Mouse (Mus musculus): ENCODE measurements around the gene Cpeb4. TPM values are rescaled to one million over a fixed set of nuclear protein-coding genes. Genes with fewer than 3 reads are reported as not detected.

Cpeb4 gene
- polyA plus RNA-seq, 1 experiment = 1.5 TPM

GRCm38 (mm10) chr11:31930051-31930450 is 58.0 kb downstream of the Cpeb4 start:
- H3K27me3 ChIP-seq (ENCODE audit: control insufficient read depth, insufficient read depth, insufficient read length) = no peaks in the 10 kb centered on the region
- peaks cover 11% of the 10 kb centered on the region for H3K36me3 ChIP-seq (ENCODE audit: control insufficient read depth, insufficient read depth)
- no peak overlapping the region for H3K4me3 ChIP-seq (ENCODE audit: insufficient read depth, poor library complexity, severe bottlenecking)
- no peak overlapping the region for H3ac ChIP-seq (ENCODE audit: control insufficient read depth, insufficient read length, low read depth)
- TF ChIP-seq CTCF (IDR thresholded peaks at IDR 0.05; ENCODE audit: control insufficient read depth, insufficient read depth, insufficient read length) = no peak
- no peak for TF ChIP-seq CEBPB (IDR thresholded peaks at IDR 0.05; ENCODE audit: low read depth)
- TF ChIP-seq MYOD1 (IDR thresholded peaks at IDR 0.05; ENCODE audit: control insufficient read depth, insufficient read length, low read depth) = no peak
- no peak for TF ChIP-seq MYOG (IDR thresholded peaks at IDR 0.05; ENCODE audit: control insufficient read depth, extremely low read depth, insufficient read length)
- no peak for TF ChIP-seq MAX (IDR thresholded peaks at IDR 0.05)
- TF ChIP-seq USF1 (IDR thresholded peaks at IDR 0.05; ENCODE audit: low read depth) = no peak
- TF ChIP-seq FOSL1 (IDR thresholded peaks at IDR 0.05; ENCODE audit: insufficient read depth, low read length, poor library complexity, severe bottlenecking) = no peak
- H3K79me3 ChIP-seq (ENCODE audit: low read depth) = no peaks in the 10 kb centered on the region
- no peaks in the 10 kb centered on the region for H3K79me2 ChIP-seq (ENCODE audit: control insufficient read depth, insufficient read depth)

DNA sequence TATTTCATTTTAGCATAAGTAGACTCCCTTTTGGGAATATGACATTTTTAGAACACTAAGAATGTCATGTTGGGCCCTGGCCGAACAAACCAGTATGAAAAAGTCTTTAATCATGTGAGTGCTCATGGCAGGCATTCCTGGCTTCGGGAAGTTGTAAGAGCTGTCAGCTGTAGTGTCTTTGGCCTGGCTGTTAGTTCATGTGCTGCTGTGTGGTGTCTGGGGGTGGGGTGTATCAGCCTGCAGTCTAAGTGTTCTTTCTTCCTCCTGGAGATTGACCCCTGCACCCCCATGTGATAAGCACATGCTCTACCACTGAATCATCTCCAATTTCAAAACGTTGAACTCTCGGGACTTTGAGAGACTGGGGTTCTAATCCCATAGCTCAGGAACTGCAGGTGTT is 63.6 kb downstream of the Cpeb4 start:
- Histone ChIP-seq H3ac (ENCODE audit: control insufficient read depth, insufficient read length, low read depth) (no peak overlapping the region), H3K79me3 (ENCODE audit: low read depth) (no peaks in the 10 kb centered on the region), H3K27me3 (ENCODE audit: control insufficient read depth, insufficient read depth, insufficient read length) (no peaks in the 10 kb centered on the region), H3K36me3 (ENCODE audit: control insufficient read depth, insufficient read depth) (peaks cover 8% of the 10 kb centered on the region), H3K4me3 (ENCODE audit: insufficient read depth, poor library complexity, severe bottlenecking) (no peak overlapping the region), H3K79me2 (ENCODE audit: control insufficient read depth, insufficient read depth) (no peaks in the 10 kb centered on the region)
- TF ChIP-seq MYOG (IDR thresholded peaks at IDR 0.05; ENCODE audit: control insufficient read depth, extremely low read depth, insufficient read length) (no peak), USF1 (IDR thresholded peaks at IDR 0.05; ENCODE audit: low read depth) (no peak), FOSL1 (IDR thresholded peaks at IDR 0.05; ENCODE audit: insufficient read depth, low read length, poor library complexity, severe bottlenecking) (no peak), CTCF (IDR thresholded peaks at IDR 0.05; ENCODE audit: control insufficient read depth, insufficient read depth, insufficient read length) (no peak), CEBPB (IDR thresholded peaks at IDR 0.05; ENCODE audit: low read depth) (no peak), MYOD1 (IDR thresholded peaks at IDR 0.05; ENCODE audit: control insufficient read depth, insufficient read length, low read depth) (no peak)

DNA sequence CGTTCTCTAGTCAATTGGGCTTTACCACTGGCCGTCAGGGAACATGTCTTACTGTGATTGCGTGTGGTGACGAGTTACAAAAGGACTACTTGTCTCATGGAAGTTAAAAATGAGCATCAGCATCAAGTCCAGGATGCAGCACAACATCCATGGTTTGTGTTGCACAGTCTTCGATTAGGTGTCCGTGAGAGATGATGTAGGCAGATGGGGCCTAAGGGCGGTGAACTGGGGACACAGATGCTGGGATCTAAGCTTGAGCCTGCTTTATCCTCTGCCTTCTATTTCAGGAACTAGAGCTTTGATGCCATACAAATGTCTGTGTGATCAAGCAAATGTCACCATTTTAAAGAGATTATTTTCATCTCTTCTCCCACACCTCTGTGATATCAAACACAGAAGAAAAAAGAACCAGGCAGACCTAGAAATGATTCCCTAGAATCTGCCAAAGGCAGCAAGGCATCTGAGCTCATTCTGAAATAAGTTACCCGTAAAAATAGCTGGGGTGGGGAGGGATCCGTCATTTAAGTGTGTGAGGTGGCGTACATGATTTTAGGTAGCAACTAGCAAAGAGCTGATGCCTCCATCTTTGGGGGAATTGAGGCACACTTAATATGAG is 65.0 kb downstream of the Cpeb4 start:
- Histone ChIP-seq H3ac (ENCODE audit: control insufficient read depth, insufficient read length, low read depth) (no peak overlapping the region), H3K36me3 (ENCODE audit: control insufficient read depth, insufficient read depth) (no peaks in the 10 kb centered on the region), H3K4me3 (ENCODE audit: insufficient read depth, poor library complexity, severe bottlenecking) (no peak overlapping the region), H3K27me3 (ENCODE audit: control insufficient read depth, insufficient read depth, insufficient read length) (no peaks in the 10 kb centered on the region), H3K79me2 (ENCODE audit: control insufficient read depth, insufficient read depth) (no peaks in the 10 kb centered on the region), H3K79me3 (ENCODE audit: low read depth) (no peaks in the 10 kb centered on the region)
- no peak for TF ChIP-seq MYOG (IDR thresholded peaks at IDR 0.05; ENCODE audit: control insufficient read depth, extremely low read depth, insufficient read length)
- TF ChIP-seq MAX (IDR thresholded peaks at IDR 0.05) = no peak
- TF ChIP-seq CEBPB (IDR thresholded peaks at IDR 0.05; ENCODE audit: low read depth) = no peak
- TF ChIP-seq FOSL1 (IDR thresholded peaks at IDR 0.05; ENCODE audit: insufficient read depth, low read length, poor library complexity, severe bottlenecking) = no peak
- no peak for TF ChIP-seq USF1 (IDR thresholded peaks at IDR 0.05; ENCODE audit: low read depth)
- no peak for TF ChIP-seq CTCF (IDR thresholded peaks at IDR 0.05; ENCODE audit: control insufficient read depth, insufficient read depth, insufficient read length)
- TF ChIP-seq MYOD1 (IDR thresholded peaks at IDR 0.05; ENCODE audit: control insufficient read depth, insufficient read length, low read depth) = no peak

DNA sequence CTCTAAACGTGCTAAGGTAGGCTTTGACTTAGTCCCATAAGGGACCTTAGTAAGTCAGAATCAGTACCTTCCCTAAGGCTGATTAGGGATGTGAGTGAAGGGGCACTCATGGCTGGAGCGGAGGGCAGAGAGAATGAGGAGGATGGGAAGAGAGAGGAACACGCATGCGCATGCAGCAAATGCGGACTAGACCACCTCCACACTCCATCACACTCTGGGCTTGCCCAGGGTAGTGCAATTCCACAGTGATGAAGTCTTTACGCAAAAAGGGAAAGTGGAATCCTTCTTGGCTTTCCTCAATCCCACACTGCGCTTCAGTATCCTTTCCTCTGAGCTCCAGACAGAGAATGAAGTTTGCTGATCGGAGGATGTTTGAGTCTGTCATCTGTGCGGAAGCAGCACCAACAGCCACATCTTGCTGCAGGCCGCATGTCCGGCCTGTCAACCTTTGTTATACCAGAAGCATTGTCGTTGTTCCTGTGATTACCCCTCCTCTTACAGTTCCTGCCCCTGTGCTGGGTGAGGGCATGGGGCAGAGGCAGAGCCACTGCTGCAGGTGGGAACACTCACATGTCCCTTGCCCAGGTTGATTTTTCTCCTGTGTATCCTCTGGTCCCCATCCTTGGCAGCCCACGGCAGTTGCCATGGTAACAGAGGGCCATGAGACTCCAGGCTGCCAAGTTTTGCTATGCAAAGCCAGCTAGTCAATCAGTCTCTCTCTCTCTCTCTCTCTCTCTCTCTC is 69.1 kb downstream of the Cpeb4 start:
- H3K4me3 ChIP-seq (ENCODE audit: insufficient read depth, poor library complexity, severe bottlenecking) = no peak overlapping the region
- H3K79me2 ChIP-seq (ENCODE audit: control insufficient read depth, insufficient read depth) = no peaks in the 10 kb centered on the region
- TF ChIP-seq USF1 (IDR thresholded peaks at IDR 0.05; ENCODE audit: low read depth) = no peak
- no peak for TF ChIP-seq FOSL1 (IDR thresholded peaks at IDR 0.05; ENCODE audit: insufficient read depth, low read length, poor library complexity, severe bottlenecking)
- TF ChIP-seq CTCF (IDR thresholded peaks at IDR 0.05; ENCODE audit: control insufficient read depth, insufficient read depth, insufficient read length) = no peak
- no peak for TF ChIP-seq MAX (IDR thresholded peaks at IDR 0.05)
- no peak for TF ChIP-seq MYOD1 (IDR thresholded peaks at IDR 0.05; ENCODE audit: control insufficient read depth, insufficient read length, low read depth)
- no peak for TF ChIP-seq CEBPB (IDR thresholded peaks at IDR 0.05; ENCODE audit: low read depth)
- no peak for TF ChIP-seq MYOG (IDR thresholded peaks at IDR 0.05; ENCODE audit: control insufficient read depth, extremely low read depth, insufficient read length)
- H3ac ChIP-seq (ENCODE audit: control insufficient read depth, insufficient read length, low read depth) = no peak overlapping the region
- no peaks in the 10 kb centered on the region for H3K27me3 ChIP-seq (ENCODE audit: control insufficient read depth, insufficient read depth, insufficient read length)
- H3K36me3 ChIP-seq (ENCODE audit: control insufficient read depth, insufficient read depth) = no peaks in the 10 kb centered on the region
- no peaks in the 10 kb centered on the region for H3K79me3 ChIP-seq (ENCODE audit: low read depth)

GRCm38 (mm10) chr11:31941640-31942638 is 69.9 kb downstream of the Cpeb4 start:
- Histone ChIP-seq H3K27me3 (ENCODE audit: control insufficient read depth, insufficient read depth, insufficient read length) (no peaks in the 10 kb centered on the region), H3K36me3 (ENCODE audit: control insufficient read depth, insufficient read depth) (no peaks in the 10 kb centered on the region), H3ac (ENCODE audit: control insufficient read depth, insufficient read length, low read depth) (no peak overlapping the region), H3K79me3 (ENCODE audit: low read depth) (no peaks in the 10 kb centered on the region), H3K4me3 (ENCODE audit: insufficient read depth, poor library complexity, severe bottlenecking) (no peak overlapping the region), H3K79me2 (ENCODE audit: control insufficient read depth, insufficient read depth) (no peaks in the 10 kb centered on the region)
- TF ChIP-seq MYOG (IDR thresholded peaks at IDR 0.05; ENCODE audit: control insufficient read depth, extremely low read depth, insufficient read length) = no peak
- TF ChIP-seq CEBPB (IDR thresholded peaks at IDR 0.05; ENCODE audit: low read depth) = no peak
- no peak for TF ChIP-seq MYOD1 (IDR thresholded peaks at IDR 0.05; ENCODE audit: control insufficient read depth, insufficient read length, low read depth)
- no peak for TF ChIP-seq CTCF (IDR thresholded peaks at IDR 0.05; ENCODE audit: control insufficient read depth, insufficient read depth, insufficient read length)
- TF ChIP-seq FOSL1 (IDR thresholded peaks at IDR 0.05; ENCODE audit: insufficient read depth, low read length, poor library complexity, severe bottlenecking) = no peak
